Mouse (Mus musculus) heart, adult 18-20 months (tissue): ENCODE data around the gene Zfp955b. TPM values are rescaled to one million over a fixed set of nuclear protein-coding genes. Genes with fewer than 3 reads are reported as not detected.
"Not testable (repeated sequence)": the region's sequence is repeated elsewhere in the genome, so short reads cannot be mapped to it uniquely, and the experiment has no call there.

Source experiments
- DNase-seq, 2 experiments: peaks; one replicate each; pipeline ENCODE4 v3.0.0; 2021 to 2022; ENCODE audit warnings: mixed read lengths in 1 of 2
- long read RNA-seq, 2 experiments: library from polyadenylated mRNA; stranded (forward); transcript quantifications; one replicate each; pipeline ENCODE4 v2.0.0; 2021
- total RNA-seq, 2 experiments: library from RNA; stranded (reverse); gene quantifications; 2 replicates each; pipeline ENCODE4 v1.2.3; 2021

The Zfp955b gene
- total RNA-seq = 1 to 10 TPM; 9.1 to 9.4 TPM
- long read RNA-seq, experiment 1, full-length matches to known transcripts = 5 of 8 reads
- long read RNA-seq, experiment 1, partial matches to known transcripts = 0 of 8 reads
- long read RNA-seq, experiment 1, other reads (novel, unspliced or antisense) = 3 of 8 reads
- long read RNA-seq, experiment 2, full-length matches to known transcripts = 1 of 3 reads
- long read RNA-seq, experiment 2, partial matches to known transcripts = 0 of 3 reads
- long read RNA-seq, experiment 2, other reads (novel, unspliced or antisense) = 2 of 3 reads

GRCm38 (mm10) chr17:33289039-33289875, at the start of gene Zfp955b:
Gene Zfp955b (plus strand): TSS chr17:33289544.
- not testable (repeated sequence) for DNase-seq

DNA sequence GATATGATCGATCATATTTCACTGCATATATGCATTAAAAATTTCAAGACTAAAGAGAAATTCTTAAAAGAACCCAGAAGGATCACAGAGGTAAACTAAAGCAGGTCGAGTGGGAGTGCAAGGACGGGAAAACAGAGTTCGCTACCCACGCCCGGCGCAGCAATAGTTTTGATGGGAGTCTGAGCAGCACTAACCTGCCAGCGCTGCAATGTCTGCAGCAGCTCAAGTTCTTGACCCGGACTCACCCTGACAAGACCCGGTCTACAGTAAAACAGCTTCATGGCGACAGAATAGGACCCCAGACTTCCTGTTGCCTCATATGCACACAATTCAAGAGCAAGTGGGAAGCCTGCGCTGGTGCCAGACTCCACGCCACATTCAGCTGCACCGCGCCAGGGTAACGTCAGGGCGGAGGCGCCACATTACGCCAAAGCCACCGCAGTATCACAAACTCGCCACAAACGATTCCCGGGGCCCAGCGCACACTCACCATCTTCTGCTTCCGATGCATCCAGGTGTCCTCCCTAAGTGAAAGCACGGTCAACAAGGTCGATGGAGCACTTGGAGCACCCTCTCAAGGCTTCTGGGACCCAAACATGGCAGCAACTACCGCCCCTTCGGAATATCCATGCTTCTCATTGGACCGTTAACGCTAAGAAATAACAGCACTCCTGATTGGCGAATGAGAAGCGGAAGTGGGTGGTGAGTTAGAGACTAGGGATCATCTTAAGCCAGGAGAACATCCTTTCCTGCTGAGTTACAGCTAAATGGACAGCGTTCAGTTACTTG, 34.6 kb upstream of the Zfp955b start, which contains the start of gene Zfp955a:
Gene Zfp955a, minus strand, starts transcription at position 616 of the 789 bp plus-strand sequence.
- not testable (repeated sequence) for DNase-seq

- DNase-seq = not testable (repeated sequence)
These were observed 34.1 kb upstream of the Zfp955b start for GRCm38 (mm10) chr17:33255319-33255657.

DNA sequence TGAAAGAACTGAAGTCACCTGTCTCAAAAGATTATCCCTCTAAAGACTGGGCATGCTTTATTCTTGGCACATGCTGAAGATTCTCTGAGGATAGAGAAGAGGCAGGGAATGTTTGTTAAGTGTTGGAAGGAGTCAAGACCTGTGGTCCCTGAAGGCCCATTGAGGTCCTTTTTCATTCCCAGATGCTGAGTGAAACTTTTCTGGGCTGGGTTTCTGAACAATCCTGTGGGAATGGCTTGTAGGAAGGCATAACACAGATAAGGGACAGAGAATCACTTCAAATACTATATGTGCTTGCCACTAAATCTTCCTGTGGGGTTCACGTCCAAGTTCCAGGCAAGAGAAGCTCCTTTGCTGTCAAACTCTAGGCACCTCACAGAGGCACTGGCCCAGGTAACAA, 25.0 kb upstream of the Zfp955b start, which contains the start of gene Olfr63:
Gene Olfr63, plus strand, starts transcription at position 301 of the 400 bp plus-strand sequence.
- DNase-seq = no peak

- DNase-seq = no peak
These were observed 20.4 kb upstream of the Zfp955b start for GRCm38 (mm10) chr17:33268907-33269306.

DNA sequence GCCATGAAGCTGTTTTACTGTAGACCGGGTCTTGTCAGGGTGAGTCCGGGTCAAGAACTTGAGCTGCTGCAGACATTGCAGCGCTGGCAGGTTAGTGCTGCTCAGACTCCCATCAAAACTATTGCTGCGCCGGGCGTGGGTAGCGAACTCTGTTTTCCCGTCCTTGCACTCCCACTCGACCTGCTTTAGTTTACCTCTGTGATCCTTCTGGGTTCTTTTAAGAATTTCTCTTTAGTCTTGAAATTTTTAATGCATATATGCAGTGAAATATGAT, 469 bp downstream of the Zfp955b start:
- not testable (repeated sequence) for DNase-seq

DNA sequence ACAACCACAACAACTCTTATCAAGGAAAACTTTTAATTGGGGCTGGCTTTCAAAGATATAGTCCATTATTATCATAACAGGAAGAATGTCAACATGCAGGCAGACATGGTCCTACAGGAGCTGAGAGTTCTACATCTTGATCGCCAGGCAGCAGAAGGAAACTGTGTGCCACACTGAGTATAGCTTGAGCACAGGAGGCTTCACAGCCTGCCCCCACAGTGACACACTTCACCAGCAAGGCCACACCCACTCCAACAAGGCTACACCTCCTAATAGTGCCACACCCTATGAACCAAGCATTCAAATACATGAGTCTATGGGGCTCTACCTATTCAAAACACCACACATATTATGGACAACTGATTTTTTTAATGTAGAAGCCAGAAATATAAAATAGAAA, 63.6 kb downstream of the Zfp955b start:
- no peak for DNase-seq

Other genes with a start within 250 kb of the Zfp955b start
- not detected for gene 4921501E09Rik, start 221.5 kb upstream of the Zfp955b start, total RNA-seq
- 1 to 10 TPM; 5.1 to 5.6 TPM for gene Zfp563, start 200.2 kb upstream of the Zfp955b start, total RNA-seq
- under 1 TPM in 1 of 2 experiments, not detected in 1; 0.07 TPM for gene Morc2b, start 149.9 kb upstream of the Zfp955b start, total RNA-seq
- not detected for gene Olfr55, start 121.1 kb upstream of the Zfp955b start, total RNA-seq
- gene Olfr239, start 98.2 kb upstream of the Zfp955b start, total RNA-seq = not detected
- gene Olfr1564, start 67.9 kb upstream of the Zfp955b start, total RNA-seq = under 1 TPM; 0.15 TPM
- gene Zfp955a, start 34.4 kb upstream of the Zfp955b start, total RNA-seq = 1 to 10 TPM; 7.7 to 9.9 TPM
- not detected for gene Olfr63, start 24.9 kb upstream of the Zfp955b start, total RNA-seq
- gene Zfp81, start 69.3 kb downstream of the Zfp955b start, total RNA-seq = 1 to 10 TPM; 4.9 to 5.0 TPM
- gene Zfp101, start 105.1 kb downstream of the Zfp955b start, total RNA-seq = 1 to 10 TPM; 2.5 to 5.4 TPM
- gene Actl9, start 143.4 kb downstream of the Zfp955b start, total RNA-seq = not detected
- 1 to 10 TPM; 7.8 to 9.4 TPM for gene Adamts10, start 234.7 kb downstream of the Zfp955b start, total RNA-seq